Mouse (Mus musculus): Measurements from ENCODE around the gene Gga1.

- TF ChIP-seq POLR2A (IDR thresholded peaks at IDR 0.05; ENCODE audit: insufficient read depth, low read length) (no peak), EP300 (IDR thresholded peaks at IDR 0.05; ENCODE audit: insufficient read depth, low read depth, low read length) (no peak), CTCF (IDR thresholded peaks at IDR 0.05; ENCODE audit: low read depth, low read length) (no peak)
Measured at GRCm38 (mm10) chr15:78835200-78836085, 41.5 kb upstream of the Gga1 start.

Data from ES-Bruce4 (cell line).